Mouse (Mus musculus) hindbrain, embryonic 16.5 days (tissue): Measurements from ENCODE around the gene Pycr2. TPM values are rescaled to one million over a fixed set of nuclear protein-coding genes. Genes with fewer than 3 reads are reported as not detected.

Experiments
- ATAC-seq: fragments of 200-750 bp; cut with Nextera tagmentation; 2 replicates; pipeline ENCODE4 v1.8.0; 2017; ENCODE audit warnings: moderate TSS enrichment, moderate library complexity
- H3K27ac ChIP-seq: fragments of 300-500 bp; sonication (generic); 2 replicates; pipeline ENCODE4 v1.5.1; 2014; ENCODE audit warnings: low read depth, mild to moderate bottlenecking, control low read depth, low read length, moderate library complexity
- H3K27me3 ChIP-seq: fragments of 300-500 bp; sonication (generic); replicated peaks from 2 replicates; pipeline ENCODE4 v1.6.1; 2014; ENCODE audit warnings: low read length; ENCODE audit not compliant: control insufficient read depth, insufficient read depth
- H3K36me3 ChIP-seq: fragments of 300-500 bp; sonication (generic); 2 replicates; pipeline ENCODE4 v1.6.1; 2014; ENCODE audit warnings: mild to moderate bottlenecking, low read length, moderate library complexity, mixed read lengths; ENCODE audit not compliant: control insufficient read depth, insufficient read depth
- H3K4me1 ChIP-seq: fragments of 300-500 bp; sonication (generic); 2 replicates; pipeline ENCODE4 v1.6.1; 2014; ENCODE audit warnings: low read depth, low read length; ENCODE audit not compliant: control insufficient read depth, insufficient read depth
- H3K4me2 ChIP-seq: fragments of 300-500 bp; sonication (generic); 2 replicates; pipeline ENCODE4 v1.6.1; 2014; ENCODE audit warnings: mild to moderate bottlenecking, low read length, control low read depth, moderate library complexity
- H3K4me3 ChIP-seq: fragments of 300-500 bp; sonication (generic); 2 replicates; pipeline ENCODE4 v1.5.1; 2014; ENCODE audit warnings: mild to moderate bottlenecking, low read length, control low read depth, moderate library complexity
- H3K9ac ChIP-seq: fragments of 300-500 bp; sonication (generic); 2 replicates; pipeline ENCODE4 v1.6.1; 2014; ENCODE audit warnings: low read depth, mild to moderate bottlenecking, control low read depth, low read length, moderate library complexity
- H3K9me3 ChIP-seq: fragments of 300-500 bp; sonication (generic); 2 replicates; pipeline ENCODE4 v1.6.1; 2014; ENCODE audit warnings: mild to moderate bottlenecking, low read length, moderate library complexity; ENCODE audit not compliant: control insufficient read depth
- whole genome bisulfite sequencing: fragments of 180-500 bp; shearing (Covaris S2); extraction: QIAGEN DNeasy Blood & Tissue Kit; methylation state at CpG from one replicate; pipeline ENCODE4 v1.1.7; 2014; 5-methylcytosine and 5-hydroxymethylcytosine counted together
- polyA plus RNA-seq: library from polyadenylated mRNA; unstranded; fragments of >200 nt; fragmentation: Nextera tagmentation; extraction: Ambion mirVana; gene quantifications from 2 replicates; pipeline ENCODE4 v1.2.1, GENCODE M21; 2015

Gene Pycr2
- polyA plus RNA-seq, 1 experiment from 2014 or later, result 74.6 TPM

GRCm38 (mm10) chr1:180956401-180956800, 52.3 kb downstream of the Pycr2 start:
- H3K9ac ChIP-seq, result no peak overlapping the region
- ATAC-seq, result no peak
- no peaks in the 10 kb centered on the region for H3K9me3 ChIP-seq
- no peaks in the 10 kb centered on the region for H3K27me3 ChIP-seq
- whole genome bisulfite sequencing, result 93% methylated on average over 8 of the region's 8 CpGs
- no peak overlapping the region for H3K4me2 ChIP-seq
- no peak overlapping the region for H3K4me3 ChIP-seq
- H3K27ac ChIP-seq, result no peak overlapping the region
- no peaks in the 10 kb centered on the region for H3K4me1 ChIP-seq
- no peaks in the 10 kb centered on the region for H3K36me3 ChIP-seq

DNA sequence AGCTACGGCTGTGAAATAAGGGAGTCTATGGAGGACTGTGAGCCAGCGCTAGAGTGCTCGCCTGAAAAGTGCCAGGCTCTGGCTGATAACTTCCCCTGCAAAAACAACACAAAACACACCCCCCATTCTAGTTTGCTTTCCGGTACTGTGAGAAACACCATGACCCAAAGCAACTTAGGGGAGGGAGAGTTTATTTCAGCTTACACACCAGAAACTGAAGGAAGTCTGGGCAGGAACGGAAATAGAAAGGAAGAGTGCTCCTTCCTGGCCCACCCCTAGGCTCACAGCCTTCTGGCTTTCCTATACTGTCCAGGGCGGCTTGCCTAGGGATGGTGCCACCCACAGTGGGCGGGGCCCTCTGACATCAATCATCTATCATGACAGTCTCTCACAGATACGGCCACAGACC, 52.9 kb downstream of the Pycr2 start:
- no peak overlapping the region for H3K4me3 ChIP-seq
- no peak overlapping the region for H3K9ac ChIP-seq
- no peaks in the 10 kb centered on the region for H3K36me3 ChIP-seq
- no peaks in the 10 kb centered on the region for H3K4me1 ChIP-seq
- no peaks in the 10 kb centered on the region for H3K9me3 ChIP-seq
- H3K27ac ChIP-seq, result no peak overlapping the region
- WGBS, result 84% methylated on average over 8 of the region's 8 CpGs
- no peak overlapping the region for H3K4me2 ChIP-seq
- ATAC-seq, result no peak
- H3K27me3 ChIP-seq, result no peaks in the 10 kb centered on the region

Other genes with a start within 250 kb of the Pycr2 start
- gene Mixl1, start 207.3 kb upstream of the Pycr2 start, polyA plus RNA-seq, result not detected in 2 replicates
- 21.8 and 22.5 TPM in 2 replicates for gene Acbd3, start 178.2 kb upstream of the Pycr2 start, polyA plus RNA-seq
- 2,228 and 2,423 TPM in 2 replicates for gene H3f3a, start 90.3 kb upstream of the Pycr2 start, polyA plus RNA-seq
- 28.7 and 32.2 TPM in 2 replicates for gene Sde2, start 53.2 kb upstream of the Pycr2 start, polyA plus RNA-seq
- 4.8 and 5.6 TPM in 2 replicates for gene Lefty2, start 11.2 kb upstream of the Pycr2 start, polyA plus RNA-seq
- 0.16 and 0.25 TPM in 2 replicates for gene Lefty1, start 30.7 kb downstream of the Pycr2 start, polyA plus RNA-seq
- 2.1 and 2.6 TPM in 2 replicates for gene Tmem63a, start 38.1 kb downstream of the Pycr2 start, polyA plus RNA-seq
- 11.8 and 16.4 TPM in 2 replicates for gene Ephx1, start 116.6 kb downstream of the Pycr2 start, polyA plus RNA-seq
- gene 9130409I23Rik, start 146.9 kb downstream of the Pycr2 start, polyA plus RNA-seq, result not detected in 2 replicates
- 36.7 and 43.1 TPM in 2 replicates for gene Nvl, start 239.9 kb downstream of the Pycr2 start, polyA plus RNA-seq
- 52.3 and 62.4 TPM in 2 replicates for gene Cnih4, start 240.4 kb downstream of the Pycr2 start, polyA plus RNA-seq